17 mouse cellular contexts compared by ENCODE assay signal in genomic region chr5:20911741-20912140, GRCm38 (mm10).
"Had no signal": no experiment of that assay in that cellular context is flagged by ENCODE, and none has a peak within 500 bp of the region (broad histone marks: within the 10 kb centered on the region; RNA-seq: fewer than 3 reads in every experiment).

No protein-coding gene starts in this region.

- DNase-seq: liver, embryonic 13.5 days; liver, postnatal 0 days; lung, adult 2 months; lung, postnatal 14 days; lung, postnatal 36 days; retina, postnatal 1 day; right cerebral cortex, adult 18-20 months had no signal

- H3K4me3 ChIP-seq: liver, embryonic 13.5 days; liver, embryonic 15.5 days; lung, embryonic 15.5 days; megakaryocyte, embryonic 14.5 days; midbrain, embryonic 13.5 days; midbrain, embryonic 15.5 days; neural tube, embryonic 13.5 days; neural tube, embryonic 15.5 days; stomach, embryonic 15.5 days had no signal

- H3K27me3 ChIP-seq: liver, embryonic 13.5 days; liver, embryonic 15.5 days; lung, embryonic 15.5 days; megakaryocyte, embryonic 14.5 days; midbrain, embryonic 13.5 days; midbrain, embryonic 15.5 days; neural tube, embryonic 13.5 days; neural tube, embryonic 15.5 days; stomach, embryonic 15.5 days had no signal

- H3K36me3 ChIP-seq: midbrain, embryonic 15.5 days; neural tube, embryonic 15.5 days; stomach, embryonic 15.5 days had no signal

- H3K27ac ChIP-seq: liver, embryonic 13.5 days; liver, embryonic 15.5 days; lung, embryonic 15.5 days; macrophage; midbrain, embryonic 13.5 days; midbrain, embryonic 15.5 days; neural tube, embryonic 13.5 days; neural tube, embryonic 15.5 days; stomach, embryonic 15.5 days; stomach, postnatal 0 days had no signal

- H3K4me1 ChIP-seq: lung, embryonic 15.5 days; midbrain, embryonic 13.5 days; midbrain, embryonic 15.5 days; neural tube, embryonic 13.5 days; stomach, embryonic 15.5 days had no signal
